Mouse (Mus musculus) liver, adult 2 months (tissue): ENCODE results near the gene Med9. TPM values are rescaled to one million over a fixed set of nuclear protein-coding genes. Genes with fewer than 3 reads are reported as not detected.
A peak's percentile ranks its signal among the peaks of the same experiment; 100 is the strongest.

ENCODE experiments used
- DNase-seq: peaks from one replicate; pipeline ENCODE4 v3.0.0-alpha.2; 2011; ENCODE audit warnings: low read depth, low spot score; ENCODE audit errors: extremely low read depth
- H3K27ac ChIP-seq: fragments of 200-500 bp; replicated peaks from 2 replicates; pipeline ENCODE4 v1.5.1; 2012; ENCODE audit warnings: low read depth, mild to moderate bottlenecking, control low read depth, inconsistent platforms, low read length; ENCODE audit not compliant: insufficient read depth
- H3K27me3 ChIP-seq: fragments of 200-500 bp; 2 replicates; pipeline ENCODE4 v1.6.1; 2012; ENCODE audit warnings: mild to moderate bottlenecking, moderate library complexity, low read length, inconsistent platforms; ENCODE audit not compliant: control insufficient read depth, insufficient read depth
- H3K36me3 ChIP-seq: fragments of 200-500 bp; 2 replicates; pipeline ENCODE4 v1.6.1; 2012; ENCODE audit warnings: low read length, inconsistent platforms; ENCODE audit not compliant: control insufficient read depth, insufficient read depth
- H3K4me1 ChIP-seq: fragments of 200-500 bp; 2 replicates; pipeline ENCODE4 v1.6.1; 2011; ENCODE audit warnings: low read length; ENCODE audit not compliant: control insufficient read depth, insufficient read depth
- H3K4me3 ChIP-seq: fragments of 200-500 bp; 2 replicates; pipeline ENCODE4 v1.5.1; 2011; ENCODE audit warnings: low read depth, mild to moderate bottlenecking, control low read depth, low read length, moderate library complexity; ENCODE audit not compliant: insufficient read depth
- H3K79me2 ChIP-seq: fragments of 200-500 bp; 2 replicates; pipeline ENCODE4 v1.6.1; 2012; ENCODE audit warnings: inconsistent platforms, mild to moderate bottlenecking, low read length, moderate library complexity; ENCODE audit not compliant: control insufficient read depth, insufficient read depth
- H3K9ac ChIP-seq: fragments of 200-500 bp; 2 replicates; pipeline ENCODE4 v1.6.1; 2012; ENCODE audit warnings: low read depth, mild to moderate bottlenecking, control low read depth, inconsistent platforms, low read length
- CTCF ChIP-seq: fragments of 200-500 bp; IDR thresholded peaks from 2 replicates; pipeline ENCODE4 v1.5.1; 2011; ENCODE audit warnings: low read depth, low read length, control low read depth
- POLR2A ChIP-seq: fragments of 200-500 bp; IDR thresholded peaks from 2 replicates; pipeline ENCODE4 v1.6.1; 2011; ENCODE audit warnings: low read length, control low read depth; ENCODE audit not compliant: insufficient read depth; ENCODE audit errors: extremely low read depth
- WGBS: fragments of 180-500 bp; shearing (Covaris S2); methylation state at CpG from one replicate; pipeline ENCODE4 v1.1.7; 2018; 5-methylcytosine and 5-hydroxymethylcytosine counted together
- polyA plus RNA-seq: library from polyadenylated mRNA; depleted of rRNA; stranded (reverse); fragments of >200 nt; gene quantifications from 2 replicates; pipeline ENCODE4 v1.2.3, GENCODE M21; 2012
- total RNA-seq: library from RNA; depleted of rRNA; stranded (reverse); fragments of >200 nt; gene quantifications from 2 replicates; pipeline ENCODE4 v1.2.3, GENCODE M21; 2014

Gene Med9
- total and polyA plus RNA-seq, 2 experiments = 4.2 to 7.8 TPM

DNA sequence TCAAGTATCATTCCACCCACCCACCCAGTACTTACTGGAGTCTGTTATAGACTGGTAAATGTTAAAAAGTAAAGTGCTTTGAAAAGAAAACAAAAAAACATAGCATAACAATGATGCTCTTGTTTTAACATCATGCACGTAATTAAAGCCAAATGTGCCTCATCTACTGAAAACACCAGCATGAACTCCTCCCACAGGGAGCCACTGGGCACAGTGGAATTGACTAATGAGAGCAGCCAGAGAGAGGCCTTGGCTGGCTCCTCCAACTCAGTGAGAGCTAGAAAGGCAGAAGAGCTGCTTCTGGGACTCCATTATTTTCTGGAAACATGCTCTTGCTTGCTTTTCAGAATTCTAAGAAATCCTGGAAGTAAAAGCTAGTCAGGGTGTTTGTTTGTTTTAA lies 41.4 kb downstream of the Med9 start:
- TF ChIP-seq CTCF (no peak), POLR2A (no peak)
- WGBS = 44% methylated on average over 1 of the region's 1 CpGs
- Histone ChIP-seq H3K36me3 (no peaks in the 10 kb centered on the region), H3K4me3 (no peak overlapping the region), H3K9ac (no peak overlapping the region), H3K27me3 (no peaks in the 10 kb centered on the region), H3K27ac (no peak overlapping the region), H3K79me2 (peaks cover 21% of the 10 kb centered on the region; the same call in 1 of the 2 replicates), H3K4me1 (peaks cover 19% of the 10 kb centered on the region)
- DNase-seq = peak; percentile 53

DNA sequence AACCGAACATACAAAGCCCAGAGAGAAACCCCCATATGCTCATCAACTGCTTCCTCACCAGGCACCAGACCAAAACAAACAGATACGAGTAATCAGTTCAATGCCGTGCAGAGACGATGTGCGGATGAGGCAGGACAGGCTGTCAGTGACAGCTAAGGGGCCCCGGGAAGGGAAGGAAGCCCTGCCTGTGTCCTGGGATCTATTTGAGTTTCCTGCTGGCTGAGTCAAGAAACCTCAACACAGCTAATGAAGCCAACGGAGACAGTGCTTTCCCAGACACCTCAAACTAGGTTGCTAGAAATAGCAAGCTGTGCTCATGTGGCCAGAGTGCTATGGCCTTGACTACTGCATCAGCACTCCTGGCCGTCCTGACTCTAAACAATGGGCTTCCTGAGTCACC lies 43.4 kb downstream of the Med9 start:
- Histone ChIP-seq H3K4me3 (no peak overlapping the region), H3K27ac (no peak overlapping the region), H3K27me3 (no peaks in the 10 kb centered on the region), H3K4me1 (peaks cover 32% of the 10 kb centered on the region), H3K9ac (no peak overlapping the region), H3K79me2 (peaks cover 29% of the 10 kb centered on the region), H3K36me3 (no peaks in the 10 kb centered on the region)
- 11% methylated on average over 8 of the region's 8 CpGs for WGBS
- TF ChIP-seq POLR2A = no peak
- no peak for TF ChIP-seq CTCF
- no peak for DNase-seq

DNA sequence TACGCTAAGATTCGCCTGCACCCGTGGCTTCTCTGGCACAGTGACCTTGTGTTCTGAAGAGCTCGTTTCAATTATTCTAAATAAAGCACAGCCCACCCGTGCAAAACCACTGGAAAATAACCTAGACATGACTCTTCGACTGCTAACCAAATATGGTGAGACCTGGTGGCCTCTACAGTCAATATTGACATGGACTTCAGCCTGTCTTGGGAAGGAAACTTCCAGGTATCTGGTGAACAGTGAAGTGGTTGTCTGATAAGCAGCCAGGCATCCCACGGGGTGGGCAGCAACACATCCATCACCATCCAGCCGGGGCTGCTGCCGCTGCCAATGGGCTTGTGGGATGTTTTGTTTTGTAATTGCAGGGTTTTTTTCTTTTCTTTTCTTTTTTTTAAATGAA lies 46.3 kb downstream of the Med9 start:
- TF ChIP-seq CTCF (no peak), POLR2A (no peak)
- DNase-seq = peak; percentile 56
- H3K9ac ChIP-seq = no peak overlapping the region
- H3K27ac ChIP-seq = no peak overlapping the region
- no peaks in the 10 kb centered on the region for H3K36me3 ChIP-seq
- H3K27me3 ChIP-seq = no peaks in the 10 kb centered on the region
- H3K4me1 ChIP-seq = peaks cover 32% of the 10 kb centered on the region
- WGBS = 23% methylated on average over 9 of the region's 9 CpGs
- no peak overlapping the region for H3K4me3 ChIP-seq
- peaks cover 41% of the 10 kb centered on the region for H3K79me2 ChIP-seq

DNA sequence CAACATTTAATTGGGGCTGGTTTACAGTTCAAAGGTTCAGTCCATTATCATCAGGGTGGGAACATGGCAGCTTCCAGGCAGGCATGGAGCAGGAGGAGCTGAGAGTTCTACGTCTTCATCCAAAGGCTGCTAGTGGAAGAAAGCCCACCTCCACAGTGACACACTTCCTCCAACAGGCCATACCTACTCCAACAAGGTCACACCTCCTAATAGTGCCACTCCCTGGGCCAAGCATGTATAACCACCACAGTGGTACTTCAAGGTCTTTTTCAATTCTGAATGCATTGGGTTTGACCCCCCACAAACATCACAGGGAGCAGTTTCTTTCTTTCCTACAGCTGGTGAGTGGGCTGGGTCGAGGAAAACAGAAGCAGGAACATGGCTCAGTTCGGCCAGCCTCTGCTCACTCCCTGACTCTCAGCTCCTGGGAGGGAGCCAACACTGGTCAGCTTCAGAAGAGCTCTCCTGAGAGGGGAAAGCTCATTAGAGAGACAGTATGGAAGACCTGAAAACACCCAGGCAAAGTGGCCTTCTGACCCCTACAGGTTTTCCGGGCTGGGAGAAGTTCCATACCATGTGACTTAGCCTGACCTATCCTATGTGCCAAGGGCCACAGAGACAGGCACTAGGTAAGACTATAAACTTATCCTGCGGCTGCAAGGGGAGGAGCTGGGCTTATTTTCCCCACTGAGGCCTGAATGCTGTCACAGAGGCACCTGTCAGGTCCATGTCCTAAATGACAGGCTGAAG lies 53.4 kb downstream of the Med9 start:
- no peaks in the 10 kb centered on the region for H3K36me3 ChIP-seq
- no peaks in the 10 kb centered on the region for H3K27me3 ChIP-seq
- H3K9ac ChIP-seq = no peak overlapping the region
- H3K4me3 ChIP-seq = no peak overlapping the region
- H3K4me1 ChIP-seq = peaks cover 3% of the 10 kb centered on the region; the same call in 1 of the 2 replicates
- H3K27ac ChIP-seq = no peak overlapping the region
- peak; percentile 57 for DNase-seq
- WGBS = 41% methylated on average over 5 of the region's 5 CpGs
- peaks cover 43% of the 10 kb centered on the region for H3K79me2 ChIP-seq
- TF ChIP-seq POLR2A = no peak
- no peak for TF ChIP-seq CTCF

DNA sequence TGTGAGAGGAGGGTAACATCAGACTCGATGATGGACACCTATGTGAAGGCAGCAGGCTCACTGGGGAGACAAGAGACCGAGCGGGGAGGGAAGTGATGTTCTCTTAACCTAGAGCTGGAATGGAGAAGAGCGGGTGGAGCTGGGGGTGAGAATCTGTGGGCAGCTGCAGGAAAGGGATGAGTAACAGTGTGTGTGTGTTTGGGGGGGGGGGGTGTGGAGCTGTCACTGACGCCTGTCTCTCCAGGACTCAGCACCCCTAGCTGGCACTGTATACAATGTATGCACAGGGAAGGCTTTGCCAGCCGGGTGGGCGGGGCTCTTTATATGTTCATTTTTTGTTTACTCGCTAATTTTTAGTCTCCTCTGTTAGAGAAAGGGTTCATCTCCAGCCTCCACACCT lies 55.8 kb downstream of the Med9 start:
- Histone ChIP-seq H3K4me3 (no peak overlapping the region), H3K27me3 (no peaks in the 10 kb centered on the region), H3K36me3 (peaks cover 2% of the 10 kb centered on the region; the same call in 1 of the 2 replicates), H3K9ac (no peak overlapping the region), H3K79me2 (peaks cover 29% of the 10 kb centered on the region), H3K27ac (no peak overlapping the region), H3K4me1 (0 out of 2 replicates have a peak, but pooled peaks cover 3% of the 10 kb centered on the region)
- no peak for DNase-seq
- TF ChIP-seq CTCF (no peak), POLR2A (no peak)
- 86% methylated on average over 8 of the region's 8 CpGs for WGBS

DNA sequence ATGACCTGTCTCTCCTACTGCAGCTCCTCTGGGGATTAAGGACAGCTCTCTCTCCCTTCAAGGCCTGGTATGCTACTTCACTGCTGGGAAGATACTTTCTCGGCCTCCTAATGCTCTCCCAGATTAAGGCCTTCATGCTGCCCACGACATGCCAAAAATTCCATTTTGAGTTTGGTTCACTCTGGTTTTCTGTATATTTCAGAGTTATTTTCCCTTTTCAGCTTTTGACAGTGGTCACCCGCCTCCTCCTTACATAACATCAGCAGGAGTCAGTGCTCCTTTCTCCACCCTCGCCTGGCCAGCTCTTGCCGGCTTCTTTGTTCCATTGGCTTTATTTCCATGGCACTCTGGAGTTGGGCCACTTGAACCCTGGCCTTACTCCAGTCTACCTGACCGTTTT lies 56.7 kb downstream of the Med9 start:
- Histone ChIP-seq H3K4me1 (0 out of 2 replicates have a peak, but pooled peaks cover 3% of the 10 kb centered on the region), H3K36me3 (peaks cover 2% of the 10 kb centered on the region; the same call in 1 of the 2 replicates), H3K9ac (no peak overlapping the region), H3K4me3 (no peak overlapping the region), H3K79me2 (peaks cover 29% of the 10 kb centered on the region), H3K27me3 (no peaks in the 10 kb centered on the region), H3K27ac (peak overlapping the region; percentile 50)
- TF ChIP-seq CTCF (no peak), POLR2A (no peak)
- 31% methylated on average over 6 of the region's 6 CpGs for WGBS
- peak; percentile 82 for DNase-seq
